Mouse (Mus musculus) adrenal gland, adult 10 weeks (tissue): Measurements from ENCODE around the gene Lmcd1. TPM values are rescaled to one million over a fixed set of nuclear protein-coding genes. Genes with fewer than 3 reads are reported as not detected.

Experiments
- polyA plus RNA-seq: library from polyadenylated mRNA; stranded (reverse); fragments of 350-450 nt; fragmentation: Illumina TruSeq; extraction: RNeasy Lipid Tissue Mini Kit (QIAGEN cat#74804); gene quantifications from one replicate; pipeline ENCODE4 v1.2.3, GENCODE M21; 2014; ENCODE audit warnings: low read depth, low replicate concordance

Lmcd1 gene
- 1.7 TPM for polyA plus RNA-seq

GRCm38 (mm10) chr6:112273501-112274205 lies at the start of gene Lmcd1:
Gene Lmcd1 (plus strand): TSS chr6:112273758.

Other genes with a start within 250 kb of the Lmcd1 start
- 1.2 TPM for gene Ssu2, start 114.3 kb downstream of the Lmcd1 start, polyA plus RNA-seq
- gene Cav3, start 185.7 kb downstream of the Lmcd1 start, polyA plus RNA-seq, result not detected
- 155 TPM for gene Oxtr, start 216.2 kb downstream of the Lmcd1 start, polyA plus RNA-seq